Mouse (Mus musculus) bone marrow macrophage, adult 2 months (primary cell): ENCODE measurements at regions not wholly inside any gene's neighbourhood (a gene's known extent, or its start where the extent isn't known, plus 50 kb on each side); places are given as distances from the start of the nearest gene placed in this dataset.

Experiments
- CTCF ChIP-seq: IDR thresholded peaks from 2 replicates; pipeline ENCODE4 v1.5.1; 2012; ENCODE audit warnings: low read depth, mild to moderate bottlenecking, low read length, moderate library complexity
- POLR2A ChIP-seq: IDR thresholded peaks from 2 replicates; pipeline ENCODE4 v1.6.1; 2012; ENCODE audit warnings: mild to moderate bottlenecking, low read depth, low read length, borderline replicate concordance

GRCm38 (mm10) chr14:104966046-104966445 lies 211.1 kb downstream of the Rbm26 start:
- TF ChIP-seq CTCF (no peak), POLR2A (no peak)
